Mouse (Mus musculus): ENCODE measurements around the gene Rdh5. TPM values are rescaled to one million over a fixed set of nuclear protein-coding genes. Genes with fewer than 3 reads are reported as not detected.

Rdh5 gene
- total RNA-seq, 2 experiments from 2014 or later, result 8.2 to 12.5 TPM

Other genes starting within 250 kb of the Rdh5 start
- 10 to 100 TPM in 1 of 2 experiments, 1 to 10 TPM in 1; 9.3 to 11.0 TPM for gene Suox, start 248.8 kb downstream of the Rdh5 start, total RNA-seq (2021)
- gene Rab5b, start 226.6 kb downstream of the Rdh5 start, total RNA-seq (2021), result 10 to 100 TPM; 82.7 to 83.2 TPM
- 1 to 10 TPM; 2.1 to 2.4 TPM for gene Pmel, start 218.7 kb downstream of the Rdh5 start, total RNA-seq (2021)
- gene Cdk2, start 217.9 kb downstream of the Rdh5 start, total RNA-seq (2021), result 10 to 100 TPM; 14.0 to 18.8 TPM
- 1 to 10 TPM; 7.1 to 8.8 TPM for gene Dgka, start 178.0 kb downstream of the Rdh5 start, total RNA-seq (2021)
- 10 to 100 TPM; 13.7 to 14.9 TPM for gene Pym1, start 175.0 kb downstream of the Rdh5 start, total RNA-seq (2021)
- 1 to 10 TPM; 2.8 to 3.8 TPM for gene Mmp19, start 132.0 kb downstream of the Rdh5 start, total RNA-seq (2021)
- 10 to 100 TPM; 28.9 to 34.6 TPM for gene Dnajc14, start 118.8 kb downstream of the Rdh5 start, total RNA-seq (2021)
- gene Tmem198b, start 118.5 kb downstream of the Rdh5 start, total RNA-seq (2021), result 10 to 100 TPM in 1 of 2 experiments, 1 to 10 TPM in 1; 7.4 to 10.8 TPM
- gene Sarnp, start 105.6 kb downstream of the Rdh5 start, total RNA-seq (2021), result 10 to 100 TPM; 45.3 to 45.4 TPM
- 1 to 10 TPM; 7.5 to 8.8 TPM for gene Ormdl2, start 101.2 kb downstream of the Rdh5 start, total RNA-seq (2021)
- gene Gdf11, start 31.2 kb downstream of the Rdh5 start, total RNA-seq (2021), result 1 to 10 TPM; 8.2 to 9.5 TPM
- gene Cd63, start 21.9 kb downstream of the Rdh5 start, total RNA-seq (2021), result 100 to 1,000 TPM; 198 to 258 TPM
- gene Bloc1s1, start 1.1 kb upstream of the Rdh5 start, total RNA-seq (2021), result 100 to 1,000 TPM; 201 to 210 TPM
- gene Itga7, start 10.9 kb upstream of the Rdh5 start, total RNA-seq (2021), result 100 to 1,000 TPM; 125 to 127 TPM
- gene Mettl7b, start 38.1 kb upstream of the Rdh5 start, total RNA-seq (2021), result under 1 TPM in 1 of 2 experiments, not detected in 1; 0.19 TPM
- gene Olfr9, start 66.5 kb upstream of the Rdh5 start, total RNA-seq (2021), result not detected
- gene Olfr763, start 87.9 kb upstream of the Rdh5 start, total RNA-seq (2021), result not detected
- gene Olfr764-ps1, start 117.0 kb upstream of the Rdh5 start, total RNA-seq (2021), result not detected
- gene Olfr765, start 127.1 kb upstream of the Rdh5 start, total RNA-seq (2021), result not detected
- gene Olfr766-ps1, start 146.1 kb upstream of the Rdh5 start, total RNA-seq (2021), result not detected
- gene Olfr767, start 160.0 kb upstream of the Rdh5 start, total RNA-seq (2021), result not detected
- gene Olfr768, start 176.5 kb upstream of the Rdh5 start, total RNA-seq (2021), result not detected
- not detected for gene Olfr769, start 195.0 kb upstream of the Rdh5 start, total RNA-seq (2021)
- not detected for gene Olfr770, start 216.1 kb upstream of the Rdh5 start, total RNA-seq (2021)
- not detected for gene Olfr771, start 241.9 kb upstream of the Rdh5 start, total RNA-seq (2021)